Mouse (Mus musculus) midbrain, embryonic 12.5 days (tissue): Measurements from ENCODE around the gene 3110082J24Rik. TPM values are rescaled to one million over a fixed set of nuclear protein-coding genes. Genes with fewer than 3 reads are reported as not detected.

Source experiments
- ATAC-seq: fragments of 200-750 bp; cut with Nextera tagmentation; 2 replicates; pipeline ENCODE4 v1.8.0; 2017; ENCODE audit warnings: low read depth, moderate TSS enrichment, moderate library complexity; ENCODE audit not compliant: low FRiP score
- H3K27ac ChIP-seq: fragments of 300-500 bp; sonication (generic); replicated peaks from 2 replicates; pipeline ENCODE4 v1.5.1; 2016; ENCODE audit warnings: mild to moderate bottlenecking
- H3K27me3 ChIP-seq: fragments of 300-500 bp; sonication (generic); 2 replicates; pipeline ENCODE4 v1.6.1; 2016; ENCODE audit warnings: mild to moderate bottlenecking
- H3K36me3 ChIP-seq: fragments of 300-500 bp; sonication (generic); 2 replicates; pipeline ENCODE4 v1.6.1; 2016
- H3K4me1 ChIP-seq: fragments of 300-500 bp; sonication (generic); 2 replicates; pipeline ENCODE4 v1.6.1; 2016
- H3K4me2 ChIP-seq: fragments of 300-500 bp; sonication (generic); replicated peaks from 2 replicates; pipeline ENCODE4 v1.6.1; 2016; ENCODE audit warnings: mild to moderate bottlenecking, moderate library complexity
- H3K4me3 ChIP-seq: fragments of 300-500 bp; sonication (generic); 2 replicates; pipeline ENCODE4 v1.5.1; 2016; ENCODE audit warnings: mild to moderate bottlenecking
- H3K9ac ChIP-seq: fragments of 300-500 bp; sonication (generic); replicated peaks from 2 replicates; pipeline ENCODE4 v1.6.1; 2016; ENCODE audit warnings: mild to moderate bottlenecking, moderate library complexity
- H3K9me3 ChIP-seq: fragments of 300-500 bp; sonication (generic); 2 replicates; pipeline ENCODE4 v1.6.1; 2016; ENCODE audit warnings: mild to moderate bottlenecking
- WGBS: fragments of 180-500 bp; shearing (Covaris S2); methylation state at CpG from one replicate; pipeline ENCODE4 v1.1.7; 2016; 5-methylcytosine and 5-hydroxymethylcytosine counted together
- polyA plus RNA-seq: library from polyadenylated mRNA; unstranded; fragments of >200 nt; fragmentation: Nextera tagmentation; extraction: Ambion mirVana; gene quantifications from 2 replicates; pipeline ENCODE4 v1.2.1, GENCODE M21; 2016

The 3110082J24Rik gene
- polyA plus RNA-seq, 1 experiment from 2014 or later = 7.6 TPM

DNA sequence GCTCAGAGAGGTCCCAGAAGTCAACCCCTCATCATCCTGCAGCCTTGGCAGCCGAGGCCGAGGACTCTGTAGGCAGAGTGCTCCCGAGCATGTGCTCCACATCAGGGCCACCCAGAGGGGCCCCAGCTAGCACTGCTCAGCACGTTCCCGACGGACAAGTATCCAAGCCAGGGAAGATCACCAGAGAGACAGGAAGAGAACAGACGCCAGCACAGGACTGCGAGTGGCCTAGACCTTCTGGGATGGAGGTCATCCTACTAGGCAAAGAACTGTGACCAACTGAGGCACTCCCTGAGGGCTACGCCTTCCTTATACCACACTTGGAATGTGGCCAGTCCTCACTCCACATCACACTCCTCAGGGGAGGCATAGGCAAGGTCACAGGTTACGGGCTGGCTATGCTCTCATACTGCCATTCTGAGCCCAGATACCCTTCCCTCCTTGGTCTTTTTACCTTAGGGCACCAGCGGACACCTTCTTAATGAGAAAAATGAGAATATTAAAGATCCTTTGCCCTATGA, 29.9 kb upstream of the 3110082J24Rik start:
- no peak for ATAC-seq
- 96% methylated on average over 11 of the region's 11 CpGs for WGBS
- no peak overlapping the region for H3K9ac ChIP-seq
- H3K4me1 ChIP-seq = no peaks in the 10 kb centered on the region
- H3K27ac ChIP-seq = no peak overlapping the region
- no peaks in the 10 kb centered on the region for H3K9me3 ChIP-seq
- peaks cover 72% of the 10 kb centered on the region for H3K36me3 ChIP-seq
- H3K4me2 ChIP-seq = no peak overlapping the region
- no peaks in the 10 kb centered on the region for H3K27me3 ChIP-seq
- no peak overlapping the region for H3K4me3 ChIP-seq

DNA sequence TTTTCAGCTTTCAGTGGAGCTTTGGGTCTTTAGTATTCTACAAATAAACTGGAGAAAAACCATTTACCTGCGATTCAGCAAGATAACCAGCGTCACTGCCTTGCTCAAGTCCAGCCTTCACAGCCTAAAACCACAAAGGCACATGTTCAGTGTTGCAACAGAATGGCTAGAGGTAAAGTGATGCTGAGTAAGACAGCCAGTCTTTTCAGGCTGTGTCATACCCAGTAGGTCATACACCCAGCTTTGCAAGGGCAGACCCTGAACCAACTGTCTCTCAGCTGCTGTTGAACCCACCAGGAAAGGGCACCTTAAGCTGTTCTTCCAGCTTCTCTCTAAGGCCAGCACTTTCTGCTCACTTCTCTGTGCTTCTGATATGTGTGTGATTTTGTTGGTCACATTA, 26.3 kb upstream of the 3110082J24Rik start:
- H3K4me2 ChIP-seq = no peak overlapping the region
- H3K27me3 ChIP-seq = no peaks in the 10 kb centered on the region
- peaks cover 78% of the 10 kb centered on the region for H3K36me3 ChIP-seq
- 89% methylated on average over 2 of the region's 2 CpGs for WGBS
- no peak overlapping the region for H3K9ac ChIP-seq
- H3K4me1 ChIP-seq = no peaks in the 10 kb centered on the region
- no peak for ATAC-seq
- no peak overlapping the region for H3K4me3 ChIP-seq
- no peaks in the 10 kb centered on the region for H3K9me3 ChIP-seq
- no peak overlapping the region for H3K27ac ChIP-seq

DNA sequence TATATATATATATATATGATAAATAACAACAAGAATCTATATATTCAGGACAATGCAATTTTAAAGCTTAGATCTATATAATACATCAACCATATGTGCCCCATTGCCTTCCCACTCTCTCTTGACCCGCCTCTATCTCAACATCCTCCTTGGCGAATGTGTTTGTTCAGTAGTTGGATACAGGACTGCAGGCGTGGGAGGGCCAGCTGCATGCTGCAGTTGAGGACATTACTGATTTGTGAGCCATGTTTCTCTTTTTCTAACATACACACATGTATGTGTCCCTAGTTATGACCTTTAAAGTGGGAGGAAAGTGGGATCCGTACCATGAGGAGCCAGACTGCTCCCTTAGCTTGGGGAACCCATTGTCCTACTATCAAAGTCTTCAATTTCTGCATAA, 25.4 kb upstream of the 3110082J24Rik start:
- 89% methylated on average over 4 of the region's 4 CpGs for WGBS
- Histone ChIP-seq H3K27ac (no peak overlapping the region), H3K9me3 (no peaks in the 10 kb centered on the region), H3K4me3 (no peak overlapping the region), H3K4me1 (no peaks in the 10 kb centered on the region), H3K36me3 (peaks cover 84% of the 10 kb centered on the region), H3K27me3 (no peaks in the 10 kb centered on the region), H3K9ac (no peak overlapping the region), H3K4me2 (no peak overlapping the region)
- no peak for ATAC-seq

DNA sequence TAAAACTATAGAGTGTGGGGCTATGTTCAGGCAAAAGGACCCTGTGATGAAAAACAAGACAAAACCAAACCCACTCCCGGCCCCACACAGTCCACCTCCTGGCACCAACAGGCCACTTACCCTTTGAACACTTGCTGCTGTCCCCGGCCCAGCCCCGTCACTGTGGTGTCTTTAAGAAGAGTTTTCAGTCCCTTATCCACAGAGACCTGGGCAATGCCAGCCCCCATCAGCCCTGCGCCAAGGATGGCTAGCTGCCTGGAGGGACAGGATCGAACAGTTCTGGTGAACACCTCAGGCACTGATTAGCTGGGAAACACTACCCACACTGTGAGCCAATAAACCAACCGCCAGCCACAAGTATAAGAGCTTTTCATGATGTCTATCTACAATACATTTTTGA, 22.8 kb upstream of the 3110082J24Rik start:
- Histone ChIP-seq H3K9ac (no peak overlapping the region), H3K27me3 (no peaks in the 10 kb centered on the region), H3K9me3 (no peaks in the 10 kb centered on the region), H3K4me2 (no peak overlapping the region), H3K4me3 (no peak overlapping the region), H3K36me3 (peaks cover 84% of the 10 kb centered on the region), H3K4me1 (no peaks in the 10 kb centered on the region), H3K27ac (no peak overlapping the region)
- 94% methylated on average over 6 of the region's 6 CpGs for WGBS
- no peak for ATAC-seq

DNA sequence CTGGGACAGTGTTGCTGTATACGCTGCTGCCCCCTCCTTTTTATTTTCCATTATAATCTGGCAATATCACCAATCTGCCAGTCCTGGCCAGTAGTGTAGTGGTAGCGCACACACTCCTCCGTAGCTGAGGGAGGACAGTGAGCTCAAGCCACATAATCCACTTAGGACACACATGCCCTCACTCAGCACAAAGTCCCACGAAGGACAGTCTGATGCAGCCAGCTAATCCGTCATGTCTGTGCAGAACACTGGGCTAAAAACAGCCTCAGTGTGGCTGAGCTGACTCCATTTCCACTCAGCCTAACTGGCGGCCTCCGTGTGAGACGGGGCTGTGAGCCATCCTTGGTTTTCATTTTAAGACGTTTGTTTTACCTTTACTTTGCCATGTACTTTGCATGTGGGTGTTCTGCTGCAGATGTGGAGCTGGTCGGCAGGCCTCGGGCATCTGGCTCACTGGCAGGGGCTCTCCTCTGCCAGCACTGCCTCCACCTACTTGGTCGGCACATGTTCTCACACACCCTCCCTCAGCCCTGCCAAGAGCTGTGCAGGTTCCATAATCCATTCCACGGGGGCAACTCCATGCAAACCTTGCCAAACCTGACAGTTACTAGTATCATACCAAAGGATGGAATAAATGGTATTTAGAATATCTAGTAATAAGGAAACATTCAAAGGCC, 22.2 kb upstream of the 3110082J24Rik start:
- H3K36me3 ChIP-seq = peaks cover 84% of the 10 kb centered on the region
- H3K4me1 ChIP-seq = no peaks in the 10 kb centered on the region
- H3K4me3 ChIP-seq = no peak overlapping the region
- H3K9me3 ChIP-seq = no peaks in the 10 kb centered on the region
- 91% methylated on average over 13 of the region's 13 CpGs for WGBS
- H3K27ac ChIP-seq = no peak overlapping the region
- no peaks in the 10 kb centered on the region for H3K27me3 ChIP-seq
- H3K4me2 ChIP-seq = no peak overlapping the region
- H3K9ac ChIP-seq = no peak overlapping the region
- ATAC-seq = no peak

DNA sequence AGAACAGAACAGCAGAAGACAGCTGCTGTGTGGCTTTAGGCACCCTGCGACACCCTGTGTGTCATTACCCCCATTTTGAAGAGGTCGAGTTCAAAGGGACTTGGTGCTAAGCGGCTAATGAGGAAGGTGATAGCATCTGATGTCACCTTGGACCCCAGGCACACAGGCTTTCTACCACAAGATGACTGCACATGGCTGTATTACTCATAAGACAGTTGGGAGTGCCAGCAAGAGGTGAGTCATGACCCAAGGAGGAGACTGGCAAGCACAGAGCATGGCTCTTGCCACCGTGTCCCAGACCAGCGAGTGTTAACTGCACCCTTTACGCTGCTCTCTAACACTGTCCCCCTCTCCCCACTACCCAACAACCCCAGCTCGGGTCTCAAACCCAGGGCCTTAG, 20.9 kb upstream of the 3110082J24Rik start:
- 94% methylated on average over 7 of the region's 7 CpGs for WGBS
- ATAC-seq = no peak
- Histone ChIP-seq H3K4me3 (no peak overlapping the region), H3K27ac (no peak overlapping the region), H3K9me3 (no peaks in the 10 kb centered on the region), H3K27me3 (no peaks in the 10 kb centered on the region), H3K9ac (no peak overlapping the region), H3K4me1 (no peaks in the 10 kb centered on the region), H3K4me2 (no peak overlapping the region), H3K36me3 (peaks cover 88% of the 10 kb centered on the region)

DNA sequence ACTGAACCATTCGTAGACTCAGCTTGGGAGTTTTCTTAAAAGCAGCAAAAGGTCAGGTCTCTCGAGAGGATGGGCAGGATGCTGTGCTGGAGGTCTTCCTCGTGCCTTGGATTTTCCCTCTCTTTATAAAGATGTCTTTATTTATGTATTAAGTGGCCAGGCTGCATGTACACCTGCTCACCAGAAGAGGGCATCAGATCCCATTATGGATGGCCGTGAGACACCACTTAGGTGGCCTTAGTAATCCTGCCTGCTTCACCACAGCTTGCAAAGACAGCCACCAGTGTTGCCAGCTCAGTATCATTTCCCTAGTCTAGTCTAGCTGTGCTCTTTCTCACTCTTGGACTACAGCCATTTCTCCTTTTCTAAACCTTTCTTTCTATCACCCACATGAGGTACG, 19.7 kb upstream of the 3110082J24Rik start:
- WGBS = 44% methylated on average over 5 of the region's 5 CpGs
- Histone ChIP-seq H3K36me3 (peaks cover 94% of the 10 kb centered on the region), H3K9ac (no peak overlapping the region), H3K4me2 (no peak overlapping the region), H3K4me3 (no peak overlapping the region), H3K27ac (no peak overlapping the region), H3K27me3 (no peaks in the 10 kb centered on the region), H3K4me1 (no peaks in the 10 kb centered on the region), H3K9me3 (no peaks in the 10 kb centered on the region)
- no peak for ATAC-seq

DNA sequence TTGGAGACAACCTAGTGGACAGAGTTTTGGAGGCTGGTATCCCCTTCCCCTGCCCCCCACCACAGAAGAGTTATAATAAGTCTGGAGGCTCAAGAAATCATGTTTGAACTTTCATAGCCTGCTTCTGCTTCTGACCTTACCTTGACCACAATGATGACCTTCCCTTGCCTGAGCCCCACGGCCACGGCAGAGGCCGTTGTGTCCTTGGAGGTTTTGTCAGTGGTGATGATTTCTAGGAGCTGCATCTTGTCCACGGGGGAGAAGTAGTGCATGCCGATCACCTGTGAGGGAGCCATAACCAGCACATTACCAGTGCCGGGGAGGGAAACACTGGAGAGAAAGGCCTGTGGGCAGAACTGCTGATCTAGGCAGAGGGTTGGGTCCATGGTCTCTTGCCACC, 16.6 kb upstream of the 3110082J24Rik start:
- H3K4me2 ChIP-seq = no peak overlapping the region
- no peaks in the 10 kb centered on the region for H3K4me1 ChIP-seq
- no peak overlapping the region for H3K27ac ChIP-seq
- no peak overlapping the region for H3K4me3 ChIP-seq
- no peak overlapping the region for H3K9ac ChIP-seq
- H3K27me3 ChIP-seq = no peaks in the 10 kb centered on the region
- WGBS = 90% methylated on average over 6 of the region's 6 CpGs
- H3K36me3 ChIP-seq = peaks cover 98% of the 10 kb centered on the region
- no peak for ATAC-seq
- no peaks in the 10 kb centered on the region for H3K9me3 ChIP-seq

DNA sequence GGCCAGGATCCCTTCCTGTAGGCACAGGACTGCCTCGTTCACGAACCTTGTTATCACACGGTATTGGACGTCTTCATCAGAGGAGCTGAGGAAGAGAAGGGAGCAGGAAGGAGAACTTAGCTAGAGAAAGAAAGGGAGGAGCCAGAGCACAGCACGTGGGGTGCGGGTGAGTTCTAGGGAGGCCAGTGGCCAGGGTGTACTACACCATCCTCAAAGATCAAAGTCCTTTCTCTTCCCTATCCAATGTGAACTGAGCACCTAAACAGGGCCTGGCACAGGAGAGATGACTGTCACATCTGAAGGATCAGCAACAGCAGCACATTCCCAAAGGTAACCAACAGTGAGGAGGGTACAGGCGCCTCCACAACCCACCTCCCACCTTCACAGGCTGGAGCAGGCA, 14.2 kb upstream of the 3110082J24Rik start:
- Histone ChIP-seq H3K9me3 (no peaks in the 10 kb centered on the region), H3K4me1 (no peaks in the 10 kb centered on the region), H3K9ac (no peak overlapping the region), H3K36me3 (peaks cover 96% of the 10 kb centered on the region), H3K27me3 (peaks cover 15% of the 10 kb centered on the region), H3K27ac (no peak overlapping the region), H3K4me2 (no peak overlapping the region), H3K4me3 (no peak overlapping the region)
- 83% methylated on average over 7 of the region's 7 CpGs for WGBS
- ATAC-seq = no peak

DNA sequence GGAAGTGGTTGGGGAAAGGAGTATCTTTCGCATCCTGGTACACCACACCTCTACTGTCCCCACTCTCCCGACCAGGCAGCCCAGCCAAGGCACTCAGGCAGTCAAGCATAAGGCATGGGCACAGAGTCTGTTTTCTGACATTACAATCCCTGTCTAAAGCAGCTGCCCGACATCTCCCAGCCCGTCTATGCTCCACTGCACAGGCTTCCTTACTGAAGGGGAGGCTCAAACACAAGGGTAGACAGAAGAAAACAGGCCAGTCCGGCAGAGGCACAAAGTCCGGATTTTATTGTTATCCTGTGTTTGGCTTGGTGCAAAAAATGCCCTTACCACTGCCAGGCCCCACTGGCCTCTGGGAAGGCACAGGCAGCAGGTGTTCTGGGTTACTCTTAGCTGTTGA, 13.3 kb upstream of the 3110082J24Rik start:
- H3K4me3 ChIP-seq = no peak overlapping the region
- peaks cover 24% of the 10 kb centered on the region for H3K27me3 ChIP-seq
- no peaks in the 10 kb centered on the region for H3K9me3 ChIP-seq
- no peak overlapping the region for H3K27ac ChIP-seq
- H3K36me3 ChIP-seq = peaks cover 87% of the 10 kb centered on the region
- H3K4me2 ChIP-seq = no peak overlapping the region
- peaks cover 6% of the 10 kb centered on the region for H3K4me1 ChIP-seq
- no peak for ATAC-seq
- WGBS = 74% methylated on average over 6 of the region's 6 CpGs
- no peak overlapping the region for H3K9ac ChIP-seq

DNA sequence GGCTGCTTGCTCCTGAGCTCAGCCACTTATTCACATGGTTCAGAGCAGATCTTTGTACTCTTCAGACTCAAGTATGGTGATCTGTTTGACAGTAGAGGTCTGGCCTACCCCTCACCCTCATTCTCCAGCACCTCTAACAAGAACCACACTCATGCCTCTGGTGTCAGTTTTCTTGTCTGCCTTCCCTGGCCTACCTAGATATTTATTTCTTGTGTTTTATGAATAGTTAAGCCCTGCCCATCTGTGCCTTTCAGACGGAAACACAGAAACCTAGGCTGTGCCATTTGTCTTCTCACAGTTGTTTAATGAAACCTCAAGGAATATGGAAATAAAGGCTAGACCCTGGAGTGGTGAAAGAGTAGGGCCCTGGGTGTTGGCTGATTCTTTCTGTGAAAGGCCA, 12.1 kb upstream of the 3110082J24Rik start:
- Histone ChIP-seq H3K9me3 (no peaks in the 10 kb centered on the region), H3K9ac (no peak overlapping the region), H3K4me1 (peaks cover 16% of the 10 kb centered on the region), H3K36me3 (peaks cover 83% of the 10 kb centered on the region), H3K27ac (no peak overlapping the region), H3K27me3 (peaks cover 36% of the 10 kb centered on the region), H3K4me3 (no peak overlapping the region), H3K4me2 (no peak overlapping the region)
- 79% methylated on average over 1 of the region's 1 CpGs for WGBS
- ATAC-seq = no peak

DNA sequence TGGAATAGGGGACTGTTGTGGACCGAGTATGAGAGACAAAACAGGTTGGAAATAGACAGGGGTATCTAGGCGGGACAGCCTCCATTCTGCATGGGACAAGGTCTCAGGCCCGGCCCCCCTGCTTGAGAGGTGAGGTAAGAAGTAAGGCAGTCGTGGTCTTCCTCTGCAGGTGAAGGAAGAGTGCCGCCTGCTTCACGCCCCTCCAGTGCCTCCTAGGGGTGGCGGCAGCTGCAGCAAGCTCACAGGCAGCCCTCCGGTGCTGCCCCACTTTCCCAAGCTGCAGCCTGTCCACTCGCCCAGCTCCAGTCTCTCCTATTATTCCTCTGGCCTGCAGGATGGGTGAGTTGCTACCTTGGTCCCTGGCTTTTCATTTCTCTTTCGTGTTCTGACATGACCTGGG, 9.8 kb upstream of the 3110082J24Rik start:
- Histone ChIP-seq H3K27ac (no peak overlapping the region), H3K4me3 (no peak overlapping the region), H3K4me1 (peaks cover 27% of the 10 kb centered on the region), H3K27me3 (peaks cover 51% of the 10 kb centered on the region), H3K4me2 (no peak overlapping the region), H3K9ac (no peak overlapping the region), H3K36me3 (peaks cover 68% of the 10 kb centered on the region), H3K9me3 (no peaks in the 10 kb centered on the region)
- no peak for ATAC-seq
- WGBS = 50% methylated on average over 10 of the region's 10 CpGs

DNA sequence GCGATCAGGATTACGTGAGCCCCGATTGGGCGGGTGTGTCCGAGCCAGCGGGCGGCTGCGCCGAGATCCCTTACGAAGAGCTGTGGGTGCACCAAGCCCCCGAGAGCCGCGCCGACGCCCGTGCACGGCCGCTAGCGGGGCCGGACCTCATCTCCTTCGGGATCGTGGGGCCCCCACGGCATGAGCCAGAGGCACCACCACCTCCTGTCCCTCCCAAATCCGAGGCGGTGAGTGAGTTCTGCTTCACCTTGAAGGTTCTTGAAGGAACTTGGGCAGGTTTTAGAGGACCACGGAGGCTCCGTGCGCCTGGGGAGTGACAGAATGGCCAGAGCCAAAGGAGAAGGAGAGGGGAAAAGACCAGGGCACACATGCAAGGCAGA, 8.9 kb upstream of the 3110082J24Rik start:
- H3K4me1 ChIP-seq = peaks cover 37% of the 10 kb centered on the region
- no peak overlapping the region for H3K27ac ChIP-seq
- peak overlapping the region; percentile 48; the same call in 1 of the 2 replicates for H3K9ac ChIP-seq
- H3K4me3 ChIP-seq = peak overlapping the region; percentile 46
- H3K27me3 ChIP-seq = peaks cover 51% of the 10 kb centered on the region
- peak overlapping the region; percentile 73 for H3K4me2 ChIP-seq
- ATAC-seq = no peak
- peaks cover 58% of the 10 kb centered on the region for H3K36me3 ChIP-seq
- no peaks in the 10 kb centered on the region for H3K9me3 ChIP-seq
- 3% methylated on average over 28 of the region's 28 CpGs for WGBS
